Mouse (Mus musculus) CD4-positive, CD25-positive, alpha-beta regulatory T cell, adult 4 months (primary cell): ENCODE measurements around the gene Rbm12. TPM values are rescaled to one million over a fixed set of nuclear protein-coding genes. Genes with fewer than 3 reads are reported as not detected.
"Not testable (repeated sequence)": the region's sequence is repeated elsewhere in the genome, so short reads cannot be mapped to it uniquely, and the experiment has no call there.

Experiments
- ATAC-seq: one replicate; pipeline ENCODE4 v1.8.0; 2017
- polyA plus RNA-seq, 2 experiments: library from polyadenylated mRNA; unstranded; fragments of 100-300 nt; shearing (Covaris generic); gene quantifications; one replicate each; pipeline ENCODE4 v1.2.1; 2017

The Rbm12 gene
- polyA plus RNA-seq, result 10 to 100 TPM; 15.6 to 19.2 TPM

GRCm38 (mm10) chr2:156111358-156112079, at the start of gene Rbm12, which contains the start of gene Cpne1:
Rbm12 (minus strand) TSS chr2:156111978.
Cpne1 (minus strand) TSS chr2:156111965.
- ATAC-seq, result peak; percentile 93

- no peak for ATAC-seq
Observed at GRCm38 (mm10) chr2:156151538-156151937, 39.8 kb upstream of the Rbm12 start.

- ATAC-seq, result no peak
Observed at GRCm38 (mm10) chr2:156147316-156147915, 35.6 kb upstream of the Rbm12 start.

- no peak for ATAC-seq
Observed at GRCm38 (mm10) chr2:156146272-156146989, 34.7 kb upstream of the Rbm12 start.

- no peak for ATAC-seq
Observed at GRCm38 (mm10) chr2:156145486-156146130, 33.8 kb upstream of the Rbm12 start.

- ATAC-seq, result peak; percentile 93
Observed at GRCm38 (mm10) chr2:156143953-156144724, 32.4 kb upstream of the Rbm12 start, which contains the start of the genes Romo1 and Nfs1. Romo1 (plus strand) TSS chr2:156144039. Nfs1 (minus strand) TSS chr2:156144186.

GRCm38 (mm10) chr2:156143367-156143766, 31.6 kb upstream of the Rbm12 start:
- ATAC-seq, result no peak

GRCm38 (mm10) chr2:156142820-156143219, 31.0 kb upstream of the Rbm12 start:
- no peak for ATAC-seq

GRCm38 (mm10) chr2:156135695-156136094, 23.9 kb upstream of the Rbm12 start:
- no peak for ATAC-seq

GRCm38 (mm10) chr2:156134161-156134560, 22.4 kb upstream of the Rbm12 start:
- no peak for ATAC-seq

- ATAC-seq, result no peak
Observed at GRCm38 (mm10) chr2:156126992-156127391, 15.2 kb upstream of the Rbm12 start, which contains the start of gene Gm28036. Gm28036 (minus strand) TSS chr2:156127092.

GRCm38 (mm10) chr2:156123731-156124130, 12.0 kb upstream of the Rbm12 start:
- ATAC-seq, result no peak

GRCm38 (mm10) chr2:156119566-156119965, 7.8 kb upstream of the Rbm12 start:
- ATAC-seq, result no peak

GRCm38 (mm10) chr2:156112080-156112423, 274 bp upstream of the Rbm12 start:
- ATAC-seq, result not testable (repeated sequence)

- peak; percentile 38 for ATAC-seq
Observed at GRCm38 (mm10) chr2:156110627-156111357, 986 bp downstream of the Rbm12 start.

- ATAC-seq, result no peak
Observed at GRCm38 (mm10) chr2:156091926-156092325, 19.9 kb downstream of the Rbm12 start.

- ATAC-seq, result no peak
Observed at GRCm38 (mm10) chr2:156089799-156090198, 22.0 kb downstream of the Rbm12 start.

GRCm38 (mm10) chr2:156087391-156088110, 24.2 kb downstream of the Rbm12 start:
- no peak for ATAC-seq

GRCm38 (mm10) chr2:156084541-156084940, 27.2 kb downstream of the Rbm12 start:
- no peak for ATAC-seq

GRCm38 (mm10) chr2:156080391-156080790, 31.4 kb downstream of the Rbm12 start:
- no peak for ATAC-seq

GRCm38 (mm10) chr2:156079674-156080073, 32.1 kb downstream of the Rbm12 start:
- no peak for ATAC-seq
